Mouse (Mus musculus) liver, embryonic 14.5 days (tissue): ENCODE results near the gene AY358078.

Experiments
- CTCF ChIP-seq: IDR thresholded peaks from 2 replicates; pipeline ENCODE4 v1.5.1; 2016; ENCODE audit warnings: antibody characterized with exemption, low read depth, control low read depth
- EP300 ChIP-seq: IDR thresholded peaks from 2 replicates; pipeline ENCODE4 v1.6.1; 2016; ENCODE audit warnings: antibody characterized with exemption, low read depth

GRCm38 (mm10) chr14:51846566-51846965 lies 46.7 kb downstream of the AY358078 start:
- TF ChIP-seq CTCF: no peak
- TF ChIP-seq EP300: no peak
